Mouse (Mus musculus) liver, adult 2 months (tissue): ENCODE data around the gene Caskin1.
"Not testable (repeated sequence)": the region's sequence is repeated elsewhere in the genome, so short reads cannot be mapped to it uniquely, and the experiment has no call there.

Experiments used
- CTCF ChIP-seq: fragments of 200-500 bp; IDR thresholded peaks from 2 replicates; pipeline ENCODE4 v1.5.1; 2011; ENCODE audit warnings: low read depth, low read length, control low read depth
- POLR2A ChIP-seq: fragments of 200-500 bp; IDR thresholded peaks from 2 replicates; pipeline ENCODE4 v1.6.1; 2011; ENCODE audit warnings: low read length, control low read depth; ENCODE audit not compliant: insufficient read depth; ENCODE audit errors: extremely low read depth

- TF ChIP-seq CTCF, POLR2A: not testable (repeated sequence)
Observed at GRCm38 (mm10) chr17:24455523-24456206, 32.7 kb upstream of the Caskin1 start.
